Mouse (Mus musculus) frontal cortex, adult 2 months (tissue): ENCODE measurements around the gene Ephb2. TPM values are rescaled to one million over a fixed set of nuclear protein-coding genes. Genes with fewer than 3 reads are reported as not detected.

Experiments used
- DNase-seq, 2 experiments: peaks; one replicate each; pipeline ENCODE4 v3.0.0; 2022; ENCODE audit warnings: low spot score in 1 of 2; ENCODE audit errors: extremely low spot score in 1 of 2
- polyA plus RNA-seq: library from polyadenylated mRNA; depleted of rRNA; stranded (reverse); fragments of >200 nt; gene quantifications from 2 replicates; pipeline ENCODE4 v1.2.3, GENCODE M21; 2012

The Ephb2 gene
- polyA plus RNA-seq, 1 experiment = 7.3 TPM

GRCm38 (mm10) chr4:136770718-136771117 lies 65.1 kb downstream of the Ephb2 start:
- DNase-seq = no peak

- no peak for DNase-seq
These were observed 67.3 kb downstream of the Ephb2 start for GRCm38 (mm10) chr4:136768499-136768898.

GRCm38 (mm10) chr4:136765080-136765479 lies 70.7 kb downstream of the Ephb2 start:
- DNase-seq = no peak

- DNase-seq = no peak
These were observed 72.4 kb downstream of the Ephb2 start for GRCm38 (mm10) chr4:136763349-136763748.

GRCm38 (mm10) chr4:136761713-136762380 lies 73.9 kb downstream of the Ephb2 start:
- DNase-seq = no peak

- no peak for DNase-seq
These were observed 74.9 kb downstream of the Ephb2 start for GRCm38 (mm10) chr4:136760882-136761281.

- DNase-seq = no peak
These were observed 78.7 kb downstream of the Ephb2 start for GRCm38 (mm10) chr4:136757096-136757495.

GRCm38 (mm10) chr4:136756486-136756885 lies 79.3 kb downstream of the Ephb2 start:
- DNase-seq = no peak

GRCm38 (mm10) chr4:136755364-136755811 lies 80.4 kb downstream of the Ephb2 start:
- DNase-seq = peak in 1 of 2 experiments; percentile 51

- no peak for DNase-seq
These were observed 81.5 kb downstream of the Ephb2 start for GRCm38 (mm10) chr4:136754256-136754655.

GRCm38 (mm10) chr4:136751355-136752020 lies 84.3 kb downstream of the Ephb2 start:
- DNase-seq = no peak

- DNase-seq = no peak
These were observed 85.0 kb downstream of the Ephb2 start for GRCm38 (mm10) chr4:136750578-136751338.

GRCm38 (mm10) chr4:136749851-136750577 lies 85.8 kb downstream of the Ephb2 start:
- peak in 1 of 2 experiments; percentile 53 for DNase-seq

GRCm38 (mm10) chr4:136749431-136749830 lies 86.4 kb downstream of the Ephb2 start:
- no peak for DNase-seq

GRCm38 (mm10) chr4:136748842-136749392 lies 86.9 kb downstream of the Ephb2 start:
- DNase-seq = no peak

- DNase-seq = no peak
These were observed 89.3 kb downstream of the Ephb2 start for GRCm38 (mm10) chr4:136746516-136746915.

- DNase-seq = no peak
These were observed 93.1 kb downstream of the Ephb2 start for GRCm38 (mm10) chr4:136742677-136743076.

GRCm38 (mm10) chr4:136741840-136742239 lies 93.9 kb downstream of the Ephb2 start:
- peak; percentile 87 to 91 for DNase-seq

- DNase-seq = no peak
These were observed 94.8 kb downstream of the Ephb2 start for GRCm38 (mm10) chr4:136740963-136741362.

GRCm38 (mm10) chr4:136739189-136739588 lies 96.6 kb downstream of the Ephb2 start:
- no peak for DNase-seq
